In genomic region chr13:20038463-20038862, GRCm38 (mm10) we compare ENCODE assay signal across 8 mouse cellular contexts. TPM values are rescaled to one million over a fixed set of nuclear protein-coding genes. Genes with fewer than 3 reads are reported as not detected.
DNase-seq lines count a peak whose midpoint lies in the region; ATAC-seq lines count a peak whose summit lies in the region.

No protein-coding gene starts in this region.

- peak; percentile 26 for DNase-seq in gastrocnemius, adult 18-20 months (ENCODE audit: low spot score)
- DNase-seq in gastrocnemius, postnatal 14 days = no peak
- DNase-seq in urinary bladder, postnatal 14 days (ENCODE audit: low spot score) = peak; percentile 24
- no peak for DNase-seq in urinary bladder, postnatal 10 days (ENCODE audit: low spot score)
- DNase-seq in left cerebral cortex, postnatal 25 days (ENCODE audit: low spot score in 2 of 2) = peak; percentile 37 to 54
- peak; percentile 12 to 14 for DNase-seq in right cerebral cortex, postnatal 36 days (ENCODE audit: low spot score in 2 of 2)
- no peak for DNase-seq in Muller cell, postnatal 12 days (ENCODE audit: inconsistent ontology term)

- ATAC-seq in frontal cortex, adult (ENCODE audit: low TSS enrichment) = 0 out of 2 replicates have a peak, but pooled peaks have one; percentile 42

- intact Hi-C loops in gastrocnemius, postnatal 14 days (cut with DNase I; ENCODE audit: low total_unique reads) = loop anchor here (10.0 kb wide), 1 partner anchor 236 kb away; no protein-coding TSS in a partner anchor
- intact Hi-C loops in left cerebral cortex, postnatal 25 days (cut with DNase I) = loop anchor here (2.0 to 10.0 kb wide), 3 partner anchors 54 to 344 kb away; partner anchors contain the start of genes Elmo1 and Nme8

RNA-seq across cellular contexts. Expression of gene Elmo1, which starts 51.9 kb away (rescaled TPM):
- total RNA-seq in gastrocnemius, adult 18-20 months (2021) = 1 to 10 TPM; 2.0 to 2.7 TPM
- total RNA-seq in gastrocnemius, postnatal 14 days (2021) = 10 to 100 TPM; 11.4 to 12.3 TPM
- total RNA-seq in left cerebral cortex, postnatal 25 days (2021) = 10 to 100 TPM; 58.4 to 67.7 TPM

Comparison
In these comparisons a context has a peak if more than half of its experiments do, and no peak if none do; other contexts are left out.
1. DNase-seq: peak in gastrocnemius, adult 18-20 months (single experiment), urinary bladder, postnatal 14 days (single experiment), left cerebral cortex, postnatal 25 days (2 of 2) and right cerebral cortex, postnatal 36 days (2 of 2); none in gastrocnemius, postnatal 14 days (single experiment), urinary bladder, postnatal 10 days (single experiment) and Muller cell, postnatal 12 days (single experiment).
2. RNA of gene Elmo1, which starts 51.9 kb away (total RNA-seq): 58.4 to 67.7 TPM in left cerebral cortex, postnatal 25 days; 11.4 to 12.3 TPM in gastrocnemius, postnatal 14 days and 2.0 to 2.7 TPM in gastrocnemius, adult 18-20 months; every median in the first group is over 4 times any median in the second.